Mouse (Mus musculus) T-helper 17 cell (primary cell): ENCODE data around the gene 0610009B22Rik.

Experiments used
- in situ Hi-C, 2 experiments: fragments of 300-600 bp; cut with MboI, MseI; formaldehyde crosslinking; loops; 1 replicate in 1 of 2; 2 replicates in 1 of 2; pipeline ENCODE4 v1.15.1; 2025; ENCODE audit warnings: high pct_unique_total_duplicates in 2 of 2

Gene 0610009B22Rik

GRCm38 (mm10) chr11:51662632-51663031 lies 26.0 kb downstream of the 0610009B22Rik start:
- in situ Hi-C loops: no loop called here

- in situ Hi-C loops: no loop called here
These were observed 26.8 kb downstream of the 0610009B22Rik start for GRCm38 (mm10) chr11:51661867-51662365.

- in situ Hi-C loops: no loop called here
These were observed 30.0 kb downstream of the 0610009B22Rik start for GRCm38 (mm10) chr11:51658705-51659104.

- in situ Hi-C loops: no loop called here
These were observed 30.4 kb downstream of the 0610009B22Rik start for GRCm38 (mm10) chr11:51658291-51658690.

- in situ Hi-C loops: no loop called here
These were observed 31.7 kb downstream of the 0610009B22Rik start for GRCm38 (mm10) chr11:51656798-51657521.

GRCm38 (mm10) chr11:51654891-51655290 lies 33.8 kb downstream of the 0610009B22Rik start:
- in situ Hi-C loops: loop anchor here in 1 of 2 experiments (5.0 kb wide), 1 partner anchor 38 kb away; the partner anchor contains the start of gene Nhp2

GRCm38 (mm10) chr11:51653736-51654135 lies 34.9 kb downstream of the 0610009B22Rik start:
- in situ Hi-C loops: loop anchor here in 1 of 2 experiments (5.0 kb wide), 1 partner anchor 36 kb away; the partner anchor contains the start of gene Nhp2

- in situ Hi-C loops: loop anchor here in 1 of 2 experiments (5.0 kb wide), 1 partner anchor 36 kb away; the partner anchor contains the start of gene Nhp2
These were observed 35.7 kb downstream of the 0610009B22Rik start for GRCm38 (mm10) chr11:51652889-51653418.

GRCm38 (mm10) chr11:51650691-51651515 lies 37.8 kb downstream of the 0610009B22Rik start, which contains the start of the genes N4bp3 and D930048N14Rik:
N4bp3 (minus strand) TSS chr11:51650842.
D930048N14Rik (plus strand) TSS chr11:51650954.
- in situ Hi-C loops: loop anchor here in 1 of 2 experiments (5.0 kb wide), 1 partner anchor 34 kb away; the partner anchor contains the start of gene Nhp2

- in situ Hi-C loops: loop anchor here in 1 of 2 experiments (5.0 kb wide), 1 partner anchor 33 kb away; the partner anchor contains the start of gene Nhp2
These were observed 38.4 kb downstream of the 0610009B22Rik start for GRCm38 (mm10) chr11:51650261-51650660.

- in situ Hi-C loops: loop anchor here in 1 of 2 experiments (5.0 kb wide), 1 partner anchor 33 kb away; the partner anchor contains the start of gene Nhp2
These were observed 38.8 kb downstream of the 0610009B22Rik start for GRCm38 (mm10) chr11:51649889-51650199.

- in situ Hi-C loops: no loop called here
These were observed 39.4 kb downstream of the 0610009B22Rik start for GRCm38 (mm10) chr11:51649111-51649888.

GRCm38 (mm10) chr11:51648566-51648965 lies 40.1 kb downstream of the 0610009B22Rik start:
- in situ Hi-C loops: no loop called here

GRCm38 (mm10) chr11:51646751-51647667 lies 41.7 kb downstream of the 0610009B22Rik start:
- in situ Hi-C loops: no loop called here

- in situ Hi-C loops: no loop called here
These were observed 42.4 kb downstream of the 0610009B22Rik start for GRCm38 (mm10) chr11:51646245-51646644.

GRCm38 (mm10) chr11:51645293-51645692 lies 43.4 kb downstream of the 0610009B22Rik start:
- in situ Hi-C loops: no loop called here

- in situ Hi-C loops: loop anchor here in 1 of 2 experiments (5.0 kb wide), 1 partner anchor 43 kb away; the partner anchor contains the start of gene 0610009B22Rik
These were observed 44.5 kb downstream of the 0610009B22Rik start for GRCm38 (mm10) chr11:51644217-51644616.

GRCm38 (mm10) chr11:51643761-51644160 lies 44.9 kb downstream of the 0610009B22Rik start:
- in situ Hi-C loops: loop anchor here in 1 of 2 experiments (5.0 kb wide), 1 partner anchor 44 kb away; the partner anchor contains the start of gene 0610009B22Rik

- in situ Hi-C loops: loop anchor here in 1 of 2 experiments (5.0 kb wide), 1 partner anchor 44 kb away; the partner anchor contains the start of gene 0610009B22Rik
These were observed 45.5 kb downstream of the 0610009B22Rik start for GRCm38 (mm10) chr11:51643202-51643601.
